ENCODE assay signal across 9 mouse cellular contexts in genomic region chr8:117339296-117339957, GRCm38 (mm10).
DNase-seq lines count a peak whose midpoint lies in the region; ATAC-seq lines count a peak whose summit lies in the region.
"Had no signal": no experiment of that assay in that cellular context is flagged by ENCODE, and none has a peak within 500 bp of the region (broad histone marks: within the 10 kb centered on the region; RNA-seq: fewer than 3 reads in every experiment).

No protein-coding gene starts in this region.

- H3K9ac ChIP-seq in limb, embryonic 12.5 days (replicated peaks) = no peak overlapping the region
- H3K9ac ChIP-seq in intestine, embryonic 15.5 days = no peak overlapping the region

- WGBS in limb, embryonic 12.5 days = 29% methylated on average over 19 of the region's 19 CpGs
- 49% methylated on average over 19 of the region's 19 CpGs for WGBS in limb, embryonic 10.5 days
- WGBS in intestine, embryonic 15.5 days = 13% methylated on average over 19 of the region's 19 CpGs

- H3K4me1 ChIP-seq in limb, embryonic 12.5 days (replicated peaks) = peaks cover 52% of the 10 kb centered on the region
- peaks cover 65% of the 10 kb centered on the region for H3K4me1 ChIP-seq in limb, embryonic 10.5 days
- peaks cover 58% of the 10 kb centered on the region for H3K4me1 ChIP-seq in intestine, embryonic 15.5 days (replicated peaks)

- DNase-seq in limb, embryonic 10.5 days (ENCODE audit: low spot score) = no peak
- DNase-seq in adrenal gland, postnatal 14 days = peak; percentile 66
- peak; percentile 59 for DNase-seq in lung, postnatal 10 days
- no peak for DNase-seq in cerebellum, adult 11-12 months
- no peak for DNase-seq in layer of hippocampus, postnatal 14 days (ENCODE audit: low spot score in 2 of 2)
- DNase-seq in left cerebral cortex, adult 11 months (ENCODE audit: low spot score) = no peak

- H3K4me2 ChIP-seq in limb, embryonic 12.5 days = peak overlapping the region; percentile 11; the same call in 1 of the 2 replicates
- peak overlapping the region; percentile 44 for H3K4me2 ChIP-seq in intestine, embryonic 15.5 days (replicated peaks)

- ATAC-seq in limb, embryonic 12.5 days (ENCODE audit: insufficient number of reproducible peaks, insufficient read depth, low FRiP score, low TSS enrichment, low read depth) = no peak
- peak; percentile 34 for ATAC-seq in intestine, embryonic 15.5 days

- H3K4me3 ChIP-seq in limb, embryonic 12.5 days (replicated peaks) = no peak overlapping the region
- H3K4me3 ChIP-seq in limb, embryonic 10.5 days = no peak overlapping the region
- H3K4me3 ChIP-seq in intestine, embryonic 15.5 days (replicated peaks) = no peak overlapping the region
- H3K4me3 ChIP-seq: myocyte had no signal

- no peak overlapping the region for H3K27ac ChIP-seq in limb, embryonic 12.5 days
- H3K27ac ChIP-seq in limb, embryonic 10.5 days = no peak overlapping the region
- peak overlapping the region; percentile 72 for H3K27ac ChIP-seq in intestine, embryonic 15.5 days

- no peaks in the 10 kb centered on the region for H3K27me3 ChIP-seq in limb, embryonic 12.5 days
- no peaks in the 10 kb centered on the region for H3K27me3 ChIP-seq in limb, embryonic 10.5 days (ENCODE audit: low read depth, poor library complexity, severe bottlenecking)
- H3K27me3 ChIP-seq in intestine, embryonic 15.5 days (replicated peaks) = no peaks in the 10 kb centered on the region

- no peaks in the 10 kb centered on the region for H3K9me3 ChIP-seq in limb, embryonic 12.5 days
- no peaks in the 10 kb centered on the region for H3K9me3 ChIP-seq in limb, embryonic 10.5 days (replicated peaks)
- H3K9me3 ChIP-seq in intestine, embryonic 15.5 days = no peaks in the 10 kb centered on the region

- no peaks in the 10 kb centered on the region for H3K36me3 ChIP-seq in limb, embryonic 12.5 days
- H3K36me3 ChIP-seq in limb, embryonic 10.5 days = no peaks in the 10 kb centered on the region
- H3K36me3 ChIP-seq in intestine, embryonic 15.5 days = no peaks in the 10 kb centered on the region

Comparison
In these comparisons a context has a peak if more than half of its experiments do, and no peak if none do; other contexts are left out.
1. DNase-seq: peak in adrenal gland, postnatal 14 days (single experiment) and lung, postnatal 10 days (single experiment); none in limb, embryonic 10.5 days (single experiment), cerebellum, adult 11-12 months (single experiment), layer of hippocampus, postnatal 14 days (0 of 2) and left cerebral cortex, adult 11 months (single experiment).